Mouse (Mus musculus) urinary bladder, postnatal 4 days (tissue): ENCODE measurements around the gene Dcaf12l2.

Source experiments
- DNase-seq, 2 experiments: peaks; one replicate each; pipeline ENCODE4 v3.0.0; 2021 to 2022; ENCODE audit warnings: low spot score in 2 of 2

Gene Dcaf12l2

DNA sequence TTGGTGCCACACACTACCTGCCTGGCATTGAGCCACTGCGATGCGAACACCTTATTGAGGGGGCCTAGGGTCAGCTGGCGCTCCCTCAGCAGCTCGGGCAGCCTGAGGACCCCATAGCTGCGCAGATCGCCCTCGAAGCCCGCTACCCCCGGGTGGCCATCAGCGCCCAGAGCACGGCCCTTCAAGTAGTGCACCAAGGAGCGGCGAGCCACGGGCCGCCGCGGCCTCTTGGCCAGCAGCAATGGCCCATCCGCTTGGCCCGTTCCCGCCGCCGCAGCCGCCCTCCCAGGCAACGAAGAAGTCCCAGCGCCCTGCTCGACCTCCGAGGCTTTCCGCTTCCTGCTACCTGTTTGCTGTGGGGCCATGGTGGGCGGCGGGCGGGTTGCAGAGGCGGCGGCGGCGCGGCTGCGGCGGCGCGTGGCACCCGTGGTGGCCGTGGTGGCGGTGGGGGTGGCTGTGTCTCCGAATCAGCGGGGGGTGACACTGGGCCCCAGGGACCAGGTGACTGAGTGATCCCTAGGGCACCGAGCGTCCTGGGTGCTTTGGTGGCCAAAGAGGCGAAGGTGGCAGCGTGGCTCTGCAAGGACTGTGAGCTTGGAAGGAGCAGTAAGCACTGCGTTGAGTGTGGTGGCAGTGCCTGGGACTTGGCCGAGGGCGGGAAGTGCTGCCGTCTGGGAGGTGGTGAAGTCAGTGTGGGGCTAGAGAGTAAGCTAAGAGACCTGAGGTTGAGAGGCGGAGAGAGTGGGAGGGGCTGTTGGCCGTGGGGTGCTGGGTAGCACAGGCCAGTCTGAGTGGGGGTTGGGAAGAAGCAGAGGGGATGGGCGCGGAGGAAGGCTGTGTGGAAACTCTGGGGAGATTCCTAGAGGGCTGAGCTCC is at the start of gene Dcaf12l2:
Gene Dcaf12l2, minus strand, starts transcription at position 697 of the 876 bp plus-strand sequence.
- DNase-seq: peak; percentile 14 to 61

DNA sequence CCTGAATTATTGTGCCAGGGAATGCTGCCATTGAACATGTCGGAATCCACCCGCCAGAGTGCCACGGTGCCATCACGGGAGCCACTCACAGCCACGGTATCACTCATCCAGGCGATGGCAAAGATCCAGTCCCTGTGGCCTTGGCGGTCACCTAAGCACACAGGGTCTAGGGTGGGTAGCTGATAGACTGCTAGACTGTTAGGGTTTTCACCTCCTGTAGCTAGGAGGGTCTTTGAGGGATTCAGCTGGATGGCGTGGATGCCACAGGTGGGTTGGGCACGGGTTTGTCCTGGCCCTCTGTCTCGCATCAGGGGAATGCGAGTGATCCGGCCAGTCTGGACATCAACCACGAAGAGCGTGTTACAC is 879 bp downstream of the Dcaf12l2 start:
- no peak for DNase-seq
